Mouse (Mus musculus): ENCODE results near the gene Prr11. TPM values are rescaled to one million over a fixed set of nuclear protein-coding genes. Genes with fewer than 3 reads are reported as not detected.

The Prr11 gene
- polyA plus RNA-seq (2015; fragmentation: Nextera tagmentation; extraction: Ambion mirVana), result 6.7 and 7.9 TPM in 2 replicates

DNA sequence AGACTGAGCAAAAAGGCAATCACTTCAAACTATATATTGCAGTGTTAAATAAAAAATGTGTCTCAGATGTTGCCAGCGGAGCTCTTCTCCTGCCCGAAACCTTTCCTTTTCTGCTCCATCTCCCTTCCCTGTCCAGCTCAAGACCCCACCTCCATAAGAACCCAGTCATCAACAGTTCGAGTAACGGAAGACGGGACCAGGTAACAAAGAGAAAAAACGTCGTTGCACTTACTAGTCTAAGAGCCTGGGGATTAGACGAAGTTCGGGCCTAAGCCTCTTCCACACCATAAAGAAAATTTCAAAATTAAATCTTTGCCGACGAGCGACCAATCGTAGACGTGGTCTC, at the start of gene Prr11:
Gene Prr11, minus strand, starts transcription at position 300 of the 346 bp plus-strand sequence.
- H3K4me3 ChIP-seq, result peak within 1 kb of the TSS; percentile 99
- H3K4me1 ChIP-seq, result peaks cover 30% of the 10 kb centered on the region
- H3K27ac ChIP-seq, result peak within 1 kb of the TSS; percentile 97
- H3K9me3 ChIP-seq, result no peaks in the 10 kb centered on the region
- ATAC-seq (ENCODE audit: low FRiP score, low read depth), result no peak
- WGBS, result 1% methylated on average over 14 of the region's 14 CpGs
- peak within 1 kb of the TSS; percentile 73 for H3K4me2 ChIP-seq (replicated peaks)
- H3K9ac ChIP-seq, result peak within 1 kb of the TSS; percentile 99
- H3K27me3 ChIP-seq, result no peaks in the 10 kb centered on the region
- peaks cover 32% of the 10 kb centered on the region for H3K36me3 ChIP-seq

DNA sequence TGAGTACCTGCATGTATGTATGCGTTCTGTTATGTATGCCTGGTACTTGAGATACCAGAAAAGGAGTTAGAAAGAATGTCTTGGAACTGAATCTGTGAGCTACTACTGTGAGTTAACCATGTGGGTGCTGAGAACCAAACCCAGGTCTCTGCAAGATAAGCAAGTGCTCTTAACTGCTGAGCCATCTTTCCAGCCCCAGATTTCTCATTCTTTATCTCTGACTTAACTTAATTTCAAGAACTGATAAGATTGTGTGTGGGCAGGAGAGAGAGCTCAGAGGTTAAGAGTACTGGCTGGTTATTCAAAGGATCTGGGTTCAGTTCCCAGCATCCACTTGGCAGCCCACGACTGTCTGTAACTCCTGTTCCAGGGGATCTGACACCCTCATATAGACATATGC, 49.5 kb upstream of the Prr11 start:
- Histone ChIP-seq H3K36me3 (peaks cover 26% of the 10 kb centered on the region; the same call in 1 of the 2 replicates), H3K27me3 (no peaks in the 10 kb centered on the region), H3K27ac (no peak overlapping the region), H3K4me2 (replicated peaks) (no peak overlapping the region), H3K9ac (no peak overlapping the region), H3K4me3 (no peak overlapping the region), H3K9me3 (no peaks in the 10 kb centered on the region), H3K4me1 (no peaks in the 10 kb centered on the region)
- ATAC-seq (ENCODE audit: low FRiP score, low read depth), result no peak
- 90% methylated on average over 2 of the region's 2 CpGs for WGBS

- H3K9me3 ChIP-seq, result no peaks in the 10 kb centered on the region
- H3K4me3 ChIP-seq, result no peak overlapping the region
- no peak overlapping the region for H3K4me2 ChIP-seq (replicated peaks)
- H3K4me1 ChIP-seq, result no peaks in the 10 kb centered on the region
- peaks cover 3% of the 10 kb centered on the region for H3K36me3 ChIP-seq
- no peaks in the 10 kb centered on the region for H3K27me3 ChIP-seq
- no peak overlapping the region for H3K27ac ChIP-seq
- no peak overlapping the region for H3K9ac ChIP-seq
- WGBS, result 74% methylated on average over 4 of the region's 4 CpGs
- ATAC-seq (ENCODE audit: low FRiP score, low read depth), result no peak
Observed at GRCm38 (mm10) chr11:87136233-87136632, 27.7 kb upstream of the Prr11 start.

- Histone ChIP-seq H3K4me2 (replicated peaks) (peak within 1 kb of the TSS; percentile 81), H3K9ac (peak within 1 kb of the TSS; percentile 87), H3K4me1 (peaks cover 12% of the 10 kb centered on the region), H3K36me3 (peaks cover 28% of the 10 kb centered on the region), H3K27ac (peak within 1 kb of the TSS; percentile 74), H3K4me3 (peak within 1 kb of the TSS; percentile 90), H3K9me3 (no peaks in the 10 kb centered on the region), H3K27me3 (no peaks in the 10 kb centered on the region)
- peak; percentile 93 for ATAC-seq (ENCODE audit: low FRiP score, low read depth)
- WGBS, result under 1% methylated on average over 87 of the region's 105 CpGs
Observed at GRCm38 (mm10) chr11:87126824-87127816, 18.6 kb upstream of the Prr11 start, which contains the start of gene Trim37. Gene Trim37, plus strand, starts transcription at chr11:87127077.

- WGBS, result 1% methylated on average over 12 of the region's 12 CpGs
- H3K4me3 ChIP-seq, result peak overlapping the region; percentile 90
- peak overlapping the region; percentile 81 for H3K4me2 ChIP-seq (replicated peaks)
- H3K9ac ChIP-seq, result peak overlapping the region; percentile 57
- peaks cover 32% of the 10 kb centered on the region for H3K36me3 ChIP-seq
- no peaks in the 10 kb centered on the region for H3K9me3 ChIP-seq
- no peaks in the 10 kb centered on the region for H3K27me3 ChIP-seq
- ATAC-seq (ENCODE audit: low FRiP score, low read depth), result no peak
- H3K4me1 ChIP-seq, result peaks cover 12% of the 10 kb centered on the region
- H3K27ac ChIP-seq, result peak overlapping the region; percentile 73
Observed at GRCm38 (mm10) chr11:87126281-87126823, 17.8 kb upstream of the Prr11 start.

DNA sequence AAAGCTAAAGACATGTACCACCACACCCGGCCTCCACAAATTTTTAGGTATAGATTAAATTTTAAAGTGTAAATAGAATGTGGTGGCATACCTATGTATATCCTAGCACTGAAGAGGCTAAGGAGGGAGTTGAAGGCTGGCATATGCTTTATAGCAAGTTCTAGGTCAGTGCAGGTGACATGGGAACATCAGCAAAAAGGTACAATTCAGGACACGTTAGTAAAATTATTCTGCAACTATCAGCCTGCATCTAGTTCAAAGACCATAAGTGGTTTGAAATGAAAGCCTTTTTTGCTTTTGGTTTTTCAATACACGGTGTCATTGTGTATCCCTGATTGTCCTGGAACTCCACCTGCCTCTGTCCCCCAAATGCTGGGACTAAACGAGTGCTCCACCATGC, 17.1 kb upstream of the Prr11 start:
- Histone ChIP-seq H3K4me3 (peak overlapping the region; percentile 90), H3K36me3 (peaks cover 40% of the 10 kb centered on the region), H3K9ac (no peak overlapping the region), H3K9me3 (no peaks in the 10 kb centered on the region), H3K4me2 (replicated peaks) (peak overlapping the region; percentile 81), H3K27ac (peak overlapping the region; percentile 73; the same call in 1 of the 2 replicates), H3K4me1 (peaks cover 12% of the 10 kb centered on the region), H3K27me3 (no peaks in the 10 kb centered on the region)
- 59% methylated on average over 4 of the region's 4 CpGs for WGBS
- ATAC-seq (ENCODE audit: low FRiP score, low read depth), result no peak

GRCm38 (mm10) chr11:87121864-87122263, 13.4 kb upstream of the Prr11 start:
- no peak overlapping the region for H3K4me3 ChIP-seq
- H3K27me3 ChIP-seq, result no peaks in the 10 kb centered on the region
- H3K9ac ChIP-seq, result no peak overlapping the region
- H3K4me2 ChIP-seq (replicated peaks), result no peak overlapping the region
- ATAC-seq (ENCODE audit: low FRiP score, low read depth), result no peak
- H3K9me3 ChIP-seq, result no peaks in the 10 kb centered on the region
- peaks cover 66% of the 10 kb centered on the region for H3K36me3 ChIP-seq
- H3K27ac ChIP-seq, result no peak overlapping the region
- no peaks in the 10 kb centered on the region for H3K4me1 ChIP-seq
- 84% methylated on average over 8 of the region's 8 CpGs for WGBS

DNA sequence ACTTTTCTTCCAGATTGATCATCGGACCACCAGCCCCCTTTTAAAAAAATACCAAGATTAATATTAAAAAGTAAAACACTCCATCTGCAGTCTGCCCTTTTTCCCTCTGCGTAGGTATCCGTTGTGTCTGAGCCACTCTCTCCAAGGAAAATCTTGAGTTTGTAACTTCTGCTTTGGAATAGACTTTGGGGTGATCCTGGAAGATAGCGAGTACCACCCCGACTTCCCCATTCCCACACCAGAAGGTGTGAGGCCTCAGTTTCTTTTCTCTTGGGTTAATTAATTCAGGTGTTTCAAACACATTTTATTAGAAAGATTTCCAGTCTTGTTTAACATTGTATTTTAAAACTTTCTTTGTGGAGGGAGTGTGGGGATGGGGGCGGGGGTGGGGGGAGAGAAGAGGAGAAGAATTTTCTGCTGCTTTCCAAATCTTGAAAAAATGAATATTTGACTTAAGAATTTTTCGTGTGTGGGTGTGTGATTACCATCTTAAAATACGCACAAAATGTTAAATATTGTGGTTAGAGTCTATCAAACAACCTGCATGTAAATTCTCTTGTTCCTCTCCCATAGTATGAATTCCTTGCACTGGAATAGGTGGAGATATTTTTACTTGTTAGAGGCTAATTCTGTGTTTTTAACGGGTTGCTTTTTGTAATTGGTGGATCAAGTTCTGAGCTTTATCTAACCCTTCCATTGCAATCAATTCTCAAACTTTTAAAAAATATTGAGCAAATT, 1.8 kb upstream of the Prr11 start:
- Histone ChIP-seq H3K27ac (peak overlapping the region; percentile 97), H3K36me3 (peaks cover 29% of the 10 kb centered on the region)

DNA sequence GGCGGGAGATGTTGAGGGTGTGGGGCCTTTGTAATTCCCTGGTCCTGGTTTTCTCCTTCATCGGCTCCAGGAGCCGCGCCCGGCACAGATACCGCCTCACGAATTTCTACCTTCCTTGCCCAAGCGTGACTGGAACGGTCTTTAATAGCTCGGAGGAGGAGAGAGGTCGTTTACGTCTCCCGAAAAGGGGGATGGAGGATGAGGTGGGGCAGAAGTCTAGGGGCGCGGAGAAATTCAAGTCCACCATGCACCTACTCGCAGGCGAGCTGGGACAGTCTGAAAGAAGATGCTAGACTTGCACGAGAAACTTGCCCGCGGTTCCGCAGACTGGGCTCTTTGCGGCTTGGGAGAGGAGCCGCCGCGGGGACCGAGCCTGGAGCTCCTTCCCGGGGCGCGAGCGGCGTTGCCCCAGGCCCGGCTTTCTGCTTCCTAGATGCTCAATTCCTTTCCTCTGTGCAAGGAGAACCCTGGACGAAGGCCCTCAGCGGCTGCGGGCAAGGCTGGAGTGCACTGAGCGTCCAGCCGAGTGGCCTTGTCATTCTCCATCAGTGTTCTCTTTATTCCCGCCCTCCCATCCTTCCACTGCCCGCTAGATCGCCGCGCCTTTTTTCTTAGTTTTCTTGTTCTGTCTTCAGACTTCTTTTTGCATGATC, 1.1 kb upstream of the Prr11 start:
- H3K9me3 ChIP-seq, result no peaks in the 10 kb centered on the region
- WGBS, result under 1% methylated on average over 42 of the region's 42 CpGs
- peak overlapping the region; percentile 99 for H3K9ac ChIP-seq
- peaks cover 29% of the 10 kb centered on the region for H3K36me3 ChIP-seq
- peak overlapping the region; percentile 73 for H3K4me2 ChIP-seq (replicated peaks)
- peaks cover 33% of the 10 kb centered on the region for H3K4me1 ChIP-seq
- peak overlapping the region; percentile 99 for H3K4me3 ChIP-seq
- peak overlapping the region; percentile 97 for H3K27ac ChIP-seq
- H3K27me3 ChIP-seq, result no peaks in the 10 kb centered on the region
- no peak for ATAC-seq (ENCODE audit: low FRiP score, low read depth)

More for the DNA sequence above, 1.8 kb upstream of the Prr11 start:
- Histone ChIP-seq H3K4me2 (replicated peaks) (peak overlapping the region; percentile 73), H3K27me3 (no peaks in the 10 kb centered on the region), H3K4me1 (peaks cover 33% of the 10 kb centered on the region), H3K9me3 (no peaks in the 10 kb centered on the region), H3K9ac (peak overlapping the region; percentile 99), H3K4me3 (peak overlapping the region; percentile 99)
- ATAC-seq (ENCODE audit: low FRiP score, low read depth), result no peak
- 5% methylated on average over 9 of the region's 9 CpGs for WGBS

GRCm38 (mm10) chr11:87108755-87109518, 429 bp upstream of the Prr11 start, which contains the start of gene Ska2:
Gene Ska2, plus strand, starts transcription at chr11:87109234.
- peak within 1 kb of the TSS; percentile 99 for H3K9ac ChIP-seq
- H3K9me3 ChIP-seq, result no peaks in the 10 kb centered on the region
- H3K27me3 ChIP-seq, result no peaks in the 10 kb centered on the region
- peak; percentile 99 for ATAC-seq (ENCODE audit: low FRiP score, low read depth)
- peaks cover 33% of the 10 kb centered on the region for H3K4me1 ChIP-seq
- H3K36me3 ChIP-seq, result peaks cover 31% of the 10 kb centered on the region
- H3K27ac ChIP-seq, result peak within 1 kb of the TSS; percentile 97
- peak within 1 kb of the TSS; percentile 99 for H3K4me3 ChIP-seq
- peak within 1 kb of the TSS; percentile 73 for H3K4me2 ChIP-seq (replicated peaks)
- WGBS, result under 1% methylated on average over 40 of the region's 40 CpGs

DNA sequence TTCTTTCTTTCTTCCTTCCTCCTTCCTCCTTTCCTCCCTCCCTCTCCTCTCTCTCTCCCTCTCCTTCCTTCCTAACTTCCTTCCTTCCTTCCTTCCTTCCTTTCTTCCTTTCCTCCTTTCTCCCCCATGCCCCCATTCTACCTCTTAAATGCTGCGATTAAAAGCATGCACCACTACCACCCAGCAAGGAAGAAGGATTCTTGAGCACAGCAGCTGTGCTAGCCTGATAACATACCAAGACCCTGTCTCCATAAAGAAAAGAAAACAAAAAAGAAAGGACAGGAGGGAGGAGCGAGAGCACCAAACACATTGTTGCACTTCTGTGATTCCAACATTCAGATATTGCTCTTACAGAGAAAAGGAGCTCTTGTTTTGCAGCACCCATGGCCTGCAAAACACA, 21.4 kb downstream of the Prr11 start:
- ATAC-seq (ENCODE audit: low FRiP score, low read depth), result no peak
- peak overlapping the region; percentile 92 for H3K4me3 ChIP-seq
- H3K27ac ChIP-seq, result no peak overlapping the region
- peak overlapping the region; percentile 93 for H3K9ac ChIP-seq
- H3K9me3 ChIP-seq, result no peaks in the 10 kb centered on the region
- H3K27me3 ChIP-seq, result no peaks in the 10 kb centered on the region
- peak overlapping the region; percentile 95 for H3K4me2 ChIP-seq (replicated peaks)
- H3K36me3 ChIP-seq, result peaks cover 50% of the 10 kb centered on the region
- WGBS, result 62% methylated on average over 2 of the region's 2 CpGs
- H3K4me1 ChIP-seq, result peaks cover 26% of the 10 kb centered on the region

Measured in limb, embryonic 13.5 days (tissue).